Mouse (Mus musculus) erythroblast, embryonic 14.5 days (primary cell): ENCODE measurements around the gene Hoxa7. TPM values are rescaled to one million over a fixed set of nuclear protein-coding genes. Genes with fewer than 3 reads are reported as not detected.

Source experiments
- H3K27me3 ChIP-seq: 2 replicates; pipeline ENCODE4 v1.6.1; 2012; ENCODE audit warnings: inconsistent platforms; ENCODE audit not compliant: control insufficient read depth
- H3K36me3 ChIP-seq: 2 replicates; pipeline ENCODE4 v1.6.1; 2012; ENCODE audit warnings: mild to moderate bottlenecking, inconsistent platforms; ENCODE audit not compliant: control insufficient read depth
- H3K4me1 ChIP-seq: 2 replicates; pipeline ENCODE4 v1.6.1; 2012; ENCODE audit warnings: inconsistent platforms; ENCODE audit not compliant: control insufficient read depth
- H3K4me3 ChIP-seq: replicated peaks from 2 replicates; pipeline ENCODE3; 2012; ENCODE audit warnings: moderate library complexity, mild to moderate bottlenecking, inconsistent platforms
- H3K9me3 ChIP-seq: 2 replicates; pipeline ENCODE4 v1.6.1; 2012; ENCODE audit warnings: low read length, inconsistent platforms, mixed read lengths; ENCODE audit not compliant: control insufficient read depth
- GATA1 ChIP-seq: IDR thresholded peaks from 2 replicates; pipeline ENCODE4 v1.6.1; 2012; ENCODE audit warnings: low read length, inconsistent platforms, mixed read lengths
- TAL1 ChIP-seq: IDR thresholded peaks from 3 replicates; pipeline ENCODE4 v1.6.1; 2012; ENCODE audit warnings: low read length, inconsistent platforms, mixed read lengths
- polyA plus RNA-seq: library from polyadenylated mRNA; stranded (reverse); fragments of >175 nt; gene quantifications from 2 replicates; pipeline ENCODE4 v1.2.3, GENCODE M21; 2012

Hoxa7 gene
- polyA plus RNA-seq, 1 experiment = 0.02 TPM

GRCm38 (mm10) chr6:52165441-52166370 lies 55.9 kb downstream of the Hoxa7 start:
- Histone ChIP-seq H3K9me3 (no peaks in the 10 kb centered on the region), H3K27me3 (peaks cover 100% of the 10 kb centered on the region), H3K4me1 (no peaks in the 10 kb centered on the region), H3K4me3 (no peak overlapping the region), H3K36me3 (no peaks in the 10 kb centered on the region)
- TF ChIP-seq TAL1 = no peak
- TF ChIP-seq GATA1 = no peak

GRCm38 (mm10) chr6:52164626-52165440 lies 56.8 kb downstream of the Hoxa7 start, which contains the start of gene Hoxa2:
Hoxa2 (minus strand) TSS chr6:52164831.
- Histone ChIP-seq H3K4me1 (no peaks in the 10 kb centered on the region), H3K4me3 (no peak within 1 kb of the TSS), H3K36me3 (no peaks in the 10 kb centered on the region), H3K27me3 (peaks cover 100% of the 10 kb centered on the region), H3K9me3 (no peaks in the 10 kb centered on the region)
- TF ChIP-seq GATA1 (no peak), TAL1 (no peak)

Other genes with a start within 250 kb of the Hoxa7 start
- gene Skap2, start 209.3 kb downstream of the Hoxa7 start, polyA plus RNA-seq = 0.03 and 0.04 TPM in 2 replicates
- not detected in 2 replicates for gene Hoxa1, start 63.5 kb downstream of the Hoxa7 start, polyA plus RNA-seq
- not detected in 2 replicates for gene Hoxa2, start 57.0 kb downstream of the Hoxa7 start, polyA plus RNA-seq
- 0.02 TPM in 1 of 2 replicates, not detected in the other for gene 5730596B20Rik, start 44.4 kb downstream of the Hoxa7 start, polyA plus RNA-seq
- gene Hoxa4, start 30.1 kb downstream of the Hoxa7 start, polyA plus RNA-seq = not detected in 2 replicates
- gene Hoxa5, start 17.3 kb downstream of the Hoxa7 start, polyA plus RNA-seq = not detected in 2 replicates
- not detected in 2 replicates for gene Hoxa6, start 13.1 kb downstream of the Hoxa7 start, polyA plus RNA-seq
- gene Hoxa3, start 8.5 kb downstream of the Hoxa7 start, polyA plus RNA-seq = 0.02 TPM in 1 of 2 replicates, not detected in the other
- gene Gm28308, start 8.5 kb downstream of the Hoxa7 start, polyA plus RNA-seq = not detected in 2 replicates
- not detected in 2 replicates for gene Hoxa9, start 9.2 kb upstream of the Hoxa7 start, polyA plus RNA-seq
- gene Hoxa10, start 19.0 kb upstream of the Hoxa7 start, polyA plus RNA-seq = not detected in 2 replicates
- 0.03 TPM in 1 of 2 replicates, not detected in the other for gene Hoxa11, start 24.0 kb upstream of the Hoxa7 start, polyA plus RNA-seq
- gene Hoxa13, start 39.0 kb upstream of the Hoxa7 start, polyA plus RNA-seq = not detected in 2 replicates
- not detected in 2 replicates for gene Evx1, start 91.6 kb upstream of the Hoxa7 start, polyA plus RNA-seq